Mouse (Mus musculus) embryonic facial prominence, embryonic 11.5 days (tissue): Measurements from ENCODE around the gene Frem2. TPM values are rescaled to one million over a fixed set of nuclear protein-coding genes. Genes with fewer than 3 reads are reported as not detected.
A peak's percentile ranks its signal among the peaks of the same experiment; 100 is the strongest.

Experiments used
- ATAC-seq: fragments of 200-750 bp; cut with Nextera tagmentation; replicated peaks from 2 replicates; pipeline ENCODE4 v1.8.0; 2017; ENCODE audit warnings: low read depth; ENCODE audit not compliant: insufficient number of reproducible peaks, low FRiP score, low TSS enrichment
- DNase-seq: peaks from one replicate; pipeline ENCODE4 v3.0.0-alpha.2; 2015; ENCODE audit warnings: low spot score
- H3K27ac ChIP-seq: fragments of 300-500 bp; sonication (generic); replicated peaks from 2 replicates; pipeline ENCODE4 v1.5.1; 2014; ENCODE audit warnings: mild to moderate bottlenecking, low read depth, low read length, control low read depth
- H3K27me3 ChIP-seq: fragments of 300-500 bp; sonication (generic); 2 replicates; pipeline ENCODE4 v1.6.1; 2014; ENCODE audit warnings: mild to moderate bottlenecking, low read length, moderate library complexity, mixed read lengths; ENCODE audit not compliant: control insufficient read depth, insufficient read depth
- H3K36me3 ChIP-seq: fragments of 300-500 bp; sonication (generic); replicated peaks from 2 replicates; pipeline ENCODE4 v1.6.1; 2014; ENCODE audit warnings: low read depth, mild to moderate bottlenecking, low read length, moderate library complexity, mixed read lengths; ENCODE audit not compliant: control insufficient read depth, insufficient read depth
- H3K4me1 ChIP-seq: fragments of 300-500 bp; sonication (generic); 2 replicates; pipeline ENCODE4 v1.6.1; 2014; ENCODE audit warnings: low read length, mixed read lengths; ENCODE audit not compliant: control insufficient read depth, insufficient read depth
- H3K4me2 ChIP-seq: fragments of 300-500 bp; sonication (generic); 2 replicates; pipeline ENCODE4 v1.6.1; 2014; ENCODE audit warnings: low read depth, mild to moderate bottlenecking, control low read depth, low read length, moderate library complexity
- H3K4me3 ChIP-seq: fragments of 300-500 bp; sonication (generic); 2 replicates; pipeline ENCODE4 v1.5.1; 2014; ENCODE audit warnings: low read depth, low read length, control low read depth
- H3K9ac ChIP-seq: fragments of 300-500 bp; sonication (generic); replicated peaks from 2 replicates; pipeline ENCODE4 v1.6.1; 2014; ENCODE audit warnings: mild to moderate bottlenecking, control low read depth, low read length
- H3K9me3 ChIP-seq: fragments of 300-500 bp; sonication (generic); replicated peaks from 2 replicates; pipeline ENCODE4 v1.6.1; 2016; ENCODE audit warnings: mild to moderate bottlenecking, low read length, inconsistent platforms, mixed read lengths; ENCODE audit not compliant: control insufficient read depth
- WGBS: fragments of 180-500 bp; shearing (Covaris S2); extraction: QIAGEN DNeasy Blood & Tissue Kit; methylation state at CpG from one replicate; pipeline ENCODE4 v1.1.7; 2014; 5-methylcytosine and 5-hydroxymethylcytosine counted together
- polyA plus RNA-seq: library from polyadenylated mRNA; unstranded; fragments of >200 nt; fragmentation: Nextera tagmentation; extraction: Ambion mirVana; gene quantifications from 2 replicates; pipeline ENCODE4 v1.2.1, GENCODE M21; 2014

The Frem2 gene
- polyA plus RNA-seq, 1 experiment from 2014 or later = 4.4 TPM

GRCm38 (mm10) chr3:53469650-53470049, 187.5 kb downstream of the Frem2 start:
- Histone ChIP-seq H3K9me3 (no peaks in the 10 kb centered on the region), H3K4me3 (no peak overlapping the region), H3K4me1 (no peaks in the 10 kb centered on the region; the same call in 1 of the 2 replicates), H3K27me3 (no peaks in the 10 kb centered on the region), H3K9ac (no peak overlapping the region), H3K4me2 (no peak overlapping the region), H3K27ac (no peak overlapping the region), H3K36me3 (peaks cover 8% of the 10 kb centered on the region)
- WGBS = 94% methylated on average over 5 of the region's 5 CpGs
- ATAC-seq (no peak), DNase-seq (no peak)

- no peak overlapping the region for H3K4me3 ChIP-seq
- H3K9me3 ChIP-seq = no peaks in the 10 kb centered on the region
- no peak overlapping the region for H3K27ac ChIP-seq
- H3K27me3 ChIP-seq = no peaks in the 10 kb centered on the region
- ATAC-seq = no peak
- no peak overlapping the region for H3K4me2 ChIP-seq
- no peak overlapping the region for H3K9ac ChIP-seq
- peaks cover 2% of the 10 kb centered on the region for H3K36me3 ChIP-seq
- 82% methylated on average over 5 of the region's 5 CpGs for WGBS
- no peak for DNase-seq
- no peaks in the 10 kb centered on the region; the same call in 1 of the 2 replicates for H3K4me1 ChIP-seq
Observed at GRCm38 (mm10) chr3:53467356-53467755, 189.8 kb downstream of the Frem2 start.

GRCm38 (mm10) chr3:53466481-53466880, 190.7 kb downstream of the Frem2 start:
- ATAC-seq (no peak), DNase-seq (no peak)
- Histone ChIP-seq H3K4me3 (no peak overlapping the region), H3K9ac (no peak overlapping the region), H3K27ac (no peak overlapping the region), H3K36me3 (no peaks in the 10 kb centered on the region; the same call in 1 of the 2 replicates), H3K4me2 (no peak overlapping the region), H3K4me1 (no peaks in the 10 kb centered on the region; the same call in 1 of the 2 replicates), H3K27me3 (no peaks in the 10 kb centered on the region), H3K9me3 (no peaks in the 10 kb centered on the region)
- 62% methylated on average over 9 of the region's 9 CpGs for WGBS

- H3K36me3 ChIP-seq = no peaks in the 10 kb centered on the region; the same call in 1 of the 2 replicates
- 61% methylated on average over 6 of the region's 6 CpGs for WGBS
- H3K27ac ChIP-seq = no peak overlapping the region
- no peaks in the 10 kb centered on the region for H3K9me3 ChIP-seq
- peak overlapping the region; percentile 65 for H3K4me2 ChIP-seq
- no peak for DNase-seq
- H3K9ac ChIP-seq = peak overlapping the region; percentile 14; the same call in 1 of the 2 replicates
- no peaks in the 10 kb centered on the region for H3K27me3 ChIP-seq
- no peaks in the 10 kb centered on the region; the same call in 1 of the 2 replicates for H3K4me1 ChIP-seq
- peak overlapping the region; percentile 27 for H3K4me3 ChIP-seq
- ATAC-seq = no peak
Observed at GRCm38 (mm10) chr3:53465330-53465729, 191.8 kb downstream of the Frem2 start.

GRCm38 (mm10) chr3:53464146-53464698, 192.9 kb downstream of the Frem2 start:
- Histone ChIP-seq H3K27ac (peak overlapping the region; percentile 79; the same call in 1 of the 2 replicates), H3K4me2 (peak overlapping the region; percentile 65), H3K27me3 (no peaks in the 10 kb centered on the region), H3K9ac (peak overlapping the region; percentile 90), H3K4me3 (peak overlapping the region; percentile 85), H3K9me3 (no peaks in the 10 kb centered on the region), H3K36me3 (no peaks in the 10 kb centered on the region; the same call in 1 of the 2 replicates), H3K4me1 (no peaks in the 10 kb centered on the region; the same call in 1 of the 2 replicates)
- DNase-seq (peak; percentile 33), ATAC-seq (no peak)
- under 1% methylated on average over 20 of the region's 20 CpGs for WGBS

Other genes starting within 250 kb of the Frem2 start
- 7.9 and 10.5 TPM in 2 replicates for gene Nhlrc3, start 194.0 kb downstream of the Frem2 start, polyA plus RNA-seq
- gene Proser1, start 193.7 kb downstream of the Frem2 start, polyA plus RNA-seq = 19.5 and 21.4 TPM in 2 replicates
- 0.20 TPM in 1 of 2 replicates, not detected in the other for gene Stoml3, start 168.7 kb downstream of the Frem2 start, polyA plus RNA-seq
- not detected in 2 replicates for gene Gm10985, start 187.7 kb upstream of the Frem2 start, polyA plus RNA-seq
- gene Ufm1, start 206.5 kb upstream of the Frem2 start, polyA plus RNA-seq = 85.2 and 91.0 TPM in 2 replicates